Mouse (Mus musculus) urinary bladder, postnatal 4 days (tissue): ENCODE results near the gene Rufy1.

Experiments used
- DNase-seq, 2 experiments: peaks; one replicate each; pipeline ENCODE4 v3.0.0; 2021 to 2022; ENCODE audit warnings: low spot score in 2 of 2

Gene Rufy1

GRCm38 (mm10) chr11:50354162-50354561, 76.8 kb downstream of the Rufy1 start, which contains the start of gene Cby3:
TSS of gene Cby3 (plus strand) at chr11:50354462.
- no peak for DNase-seq

- DNase-seq: no peak
Observed at GRCm38 (mm10) chr11:50352177-50352576, 78.7 kb downstream of the Rufy1 start.

GRCm38 (mm10) chr11:50346256-50347032, 84.5 kb downstream of the Rufy1 start:
- no peak for DNase-seq

- no peak for DNase-seq
Observed at GRCm38 (mm10) chr11:50345486-50345885, 85.4 kb downstream of the Rufy1 start.
